In the genomic region with DNA sequence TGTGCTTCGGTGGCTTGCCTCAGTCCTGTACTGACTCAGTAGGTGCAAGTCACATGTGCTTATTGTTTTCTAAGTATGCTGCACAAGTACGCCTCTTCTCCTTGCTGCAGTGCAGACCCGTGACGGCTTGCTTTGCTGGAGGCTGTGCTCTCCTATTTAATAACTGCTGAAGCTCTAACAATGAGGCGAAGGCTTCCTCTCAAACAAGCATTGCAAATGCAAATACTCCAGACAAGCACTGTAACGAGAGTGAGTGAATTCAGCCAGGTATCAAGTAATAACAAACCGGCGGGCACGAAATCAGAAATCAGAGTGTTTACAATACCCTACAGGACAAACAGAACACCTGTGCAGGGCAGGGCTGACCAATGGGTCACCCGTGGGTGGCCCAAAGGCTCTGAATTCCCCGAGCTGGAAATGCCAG, we compare ENCODE assay signal across 9 mouse cellular contexts. TPM values are rescaled to one million over a fixed set of nuclear protein-coding genes. Genes with fewer than 3 reads are reported as not detected.
A peak's percentile ranks its signal among the peaks of the same experiment; 100 is the strongest.
DNase-seq lines count a peak whose midpoint lies in the region; ATAC-seq lines count a peak whose summit lies in the region.
"Had no signal": no experiment of that assay in that cellular context is flagged by ENCODE, and none has a peak within 500 bp of the region (broad histone marks: within the 10 kb centered on the region; RNA-seq: fewer than 3 reads in every experiment).

No protein-coding gene starts in this region.

- DNase-seq in hindbrain, embryonic 11.5 days (ENCODE audit: low spot score), result no peak
- peak; percentile 49 for DNase-seq in right cerebral cortex, adult 18-20 months
- no peak for DNase-seq in right cerebral cortex, postnatal 36 days (ENCODE audit: low spot score in 2 of 2)
- peak; percentile 67 for DNase-seq in lung, postnatal 25 days (ENCODE audit: low spot score)
- DNase-seq in thymus, postnatal 25 days, result no peak
- DNase-seq in thymus, postnatal 36 days, result no peak
- DNase-seq in adrenal gland, adult 8-10 months, result no peak
- DNase-seq: kidney, postnatal 36 days had no signal

- H3K9me3 ChIP-seq in hindbrain, embryonic 13.5 days, result no peaks in the 10 kb centered on the region
- no peaks in the 10 kb centered on the region for H3K9me3 ChIP-seq in hindbrain, embryonic 11.5 days (ENCODE audit: control insufficient read depth, low read length)

- no peaks in the 10 kb centered on the region for H3K36me3 ChIP-seq in hindbrain, embryonic 13.5 days
- H3K36me3 ChIP-seq in hindbrain, embryonic 11.5 days (ENCODE audit: control insufficient read depth, insufficient read depth, low read length), result no peaks in the 10 kb centered on the region

- no peak overlapping the region for H3K4me2 ChIP-seq in hindbrain, embryonic 13.5 days
- H3K4me2 ChIP-seq in hindbrain, embryonic 11.5 days (replicated peaks; ENCODE audit: low read depth, low read length), result no peak overlapping the region

- 0 out of 2 replicates have a peak, but pooled peaks have one; percentile 39 for ATAC-seq in hindbrain, embryonic 13.5 days (ENCODE audit: low FRiP score)
- no peak for ATAC-seq in hindbrain, embryonic 11.5 days (ENCODE audit: low FRiP score)

- H3K4me3 ChIP-seq in hindbrain, embryonic 13.5 days, result no peak overlapping the region
- no peak overlapping the region for H3K4me3 ChIP-seq in hindbrain, embryonic 11.5 days (ENCODE audit: low read depth, low read length)

- WGBS in hindbrain, embryonic 13.5 days, result 61% methylated on average over 11 of the region's 11 CpGs
- 75% methylated on average over 11 of the region's 11 CpGs for WGBS in hindbrain, embryonic 11.5 days

- no peak overlapping the region for H3K9ac ChIP-seq in hindbrain, embryonic 13.5 days
- no peak overlapping the region for H3K9ac ChIP-seq in hindbrain, embryonic 11.5 days (ENCODE audit: low read depth, low read length)

- no peaks in the 10 kb centered on the region for H3K27me3 ChIP-seq in hindbrain, embryonic 13.5 days
- H3K27me3 ChIP-seq in hindbrain, embryonic 11.5 days (ENCODE audit: control insufficient read depth, insufficient read depth, low read length), result no peaks in the 10 kb centered on the region

- H3K27ac ChIP-seq in hindbrain, embryonic 13.5 days, result peak overlapping the region; percentile 67
- H3K27ac ChIP-seq in hindbrain, embryonic 11.5 days (ENCODE audit: low read depth, low read length), result no peak overlapping the region

- H3K4me1 ChIP-seq in hindbrain, embryonic 13.5 days (replicated peaks), result peaks cover 11% of the 10 kb centered on the region
- H3K4me1 ChIP-seq in hindbrain, embryonic 11.5 days (replicated peaks; ENCODE audit: control insufficient read depth, insufficient read depth, low read length), result no peaks in the 10 kb centered on the region

RNA-seq across cellular contexts. Expression of gene Ranbp9, which starts 12.0 kb away (rescaled TPM):
- 10.4 and 12.9 TPM in 2 replicates for polyA plus RNA-seq in hindbrain, embryonic 13.5 days (2015; fragmentation: Nextera tagmentation; extraction: Ambion mirVana)
- 13.5 and 22.9 TPM in 2 replicates for polyA plus RNA-seq in hindbrain, embryonic 11.5 days (2014; fragmentation: Nextera tagmentation; extraction: Ambion mirVana)
- total RNA-seq in adrenal gland, adult 8-10 months (2022), result 10 to 100 TPM; 55.1 to 70.8 (median 61.1) TPM

Comparison
In these comparisons a context has a peak if more than half of its experiments do, and no peak if none do; other contexts are left out.
1. DNase-seq: peak in right cerebral cortex, adult 18-20 months (single experiment) and lung, postnatal 25 days (single experiment); none in hindbrain, embryonic 11.5 days (single experiment), right cerebral cortex, postnatal 36 days (0 of 2), thymus, postnatal 25 days (single experiment), thymus, postnatal 36 days (0 of 2) and adrenal gland, adult 8-10 months (single experiment).